Mouse (Mus musculus): ENCODE results near the gene Exoc2. TPM values are rescaled to one million over a fixed set of nuclear protein-coding genes. Genes with fewer than 3 reads are reported as not detected.

The Exoc2 gene
- total RNA-seq, 2 experiments from 2014 or later: 12.0 to 12.7 TPM

DNA sequence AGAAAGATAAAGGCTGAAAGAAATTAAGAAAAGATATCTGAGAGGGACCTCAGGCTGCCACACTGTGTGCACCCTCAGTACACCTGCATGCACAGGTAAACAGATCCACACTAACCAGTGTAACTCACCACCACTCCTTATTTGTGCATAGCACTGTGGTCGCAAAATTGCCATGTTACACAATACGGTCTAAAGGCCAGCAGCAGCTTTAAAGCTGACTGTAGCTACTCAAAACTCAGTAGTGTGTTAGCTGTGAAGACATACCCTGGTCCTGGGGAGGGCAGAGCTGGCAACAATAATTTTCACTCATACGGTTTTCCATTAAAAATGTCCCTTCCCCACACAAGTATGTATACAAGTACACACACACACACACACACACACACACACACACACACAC, 133.2 kb downstream of the Exoc2 start:
- no peak for DNase-seq
- intact Hi-C loops (cut with DNase I; ENCODE audit: low total_unique reads): no loop called here

DNA sequence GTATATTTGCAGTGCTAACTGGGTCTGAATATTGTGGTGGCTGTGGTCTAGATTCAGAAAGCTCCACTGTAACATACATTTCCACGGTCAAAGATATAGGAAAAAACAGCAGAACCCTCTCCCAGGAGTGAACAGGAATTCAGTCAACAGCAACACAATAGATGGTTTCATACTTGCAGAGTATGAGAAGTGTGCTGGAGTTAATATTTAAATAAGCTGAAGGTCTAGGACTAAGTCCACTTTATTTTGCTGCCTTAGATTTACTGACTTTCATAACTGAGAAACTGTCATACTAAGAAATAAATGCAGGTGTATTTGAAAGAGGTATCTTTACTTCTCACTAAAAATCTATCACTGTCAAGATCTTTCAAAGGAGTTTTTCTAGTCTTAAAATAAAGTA, 137.6 kb downstream of the Exoc2 start:
- intact Hi-C loops (cut with DNase I; ENCODE audit: low total_unique reads): no loop called here
- no peak for DNase-seq

DNA sequence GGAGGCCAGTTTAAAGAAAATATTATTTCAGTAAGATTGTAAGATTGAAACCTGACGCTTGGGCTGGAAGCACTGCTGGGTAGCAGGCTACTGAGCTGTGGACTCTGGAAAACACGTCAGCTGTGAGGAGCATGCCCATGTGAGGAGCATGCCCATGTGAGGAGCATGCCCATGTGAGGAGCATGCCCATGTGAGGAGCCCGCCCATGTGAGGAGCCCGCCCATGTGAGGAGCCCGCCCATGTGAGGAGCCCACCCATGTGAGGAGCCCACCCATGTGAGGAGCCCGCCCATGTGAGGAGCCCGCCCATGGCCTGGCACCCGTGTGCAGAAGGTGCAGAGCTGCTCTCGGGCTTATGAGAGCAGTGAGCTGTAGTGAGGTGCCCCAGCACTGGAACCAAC, 139.0 kb downstream of the Exoc2 start:
- intact Hi-C loops (cut with DNase I; ENCODE audit: low total_unique reads): no loop called here
- DNase-seq: no peak

DNA sequence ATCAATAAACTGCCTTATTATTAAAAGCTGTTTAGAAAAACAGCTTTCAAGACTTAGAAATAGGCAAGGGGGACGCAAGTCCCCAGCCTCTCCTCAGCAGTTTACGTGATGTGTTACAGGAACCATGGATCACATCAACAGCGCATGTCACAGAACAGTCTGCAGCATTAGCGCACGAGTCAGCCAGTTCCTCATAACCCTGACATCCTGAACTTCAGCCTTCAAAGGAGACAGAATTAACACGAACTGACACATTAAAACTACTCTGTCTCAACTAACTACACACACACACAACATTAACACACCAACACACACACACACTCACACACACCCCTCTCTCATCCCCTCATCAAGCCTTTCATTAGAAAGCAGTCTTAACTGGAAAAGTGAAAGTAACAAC, 139.5 kb downstream of the Exoc2 start:
- intact Hi-C loops (cut with DNase I; ENCODE audit: low total_unique reads): no loop called here
- no peak for DNase-seq

DNA sequence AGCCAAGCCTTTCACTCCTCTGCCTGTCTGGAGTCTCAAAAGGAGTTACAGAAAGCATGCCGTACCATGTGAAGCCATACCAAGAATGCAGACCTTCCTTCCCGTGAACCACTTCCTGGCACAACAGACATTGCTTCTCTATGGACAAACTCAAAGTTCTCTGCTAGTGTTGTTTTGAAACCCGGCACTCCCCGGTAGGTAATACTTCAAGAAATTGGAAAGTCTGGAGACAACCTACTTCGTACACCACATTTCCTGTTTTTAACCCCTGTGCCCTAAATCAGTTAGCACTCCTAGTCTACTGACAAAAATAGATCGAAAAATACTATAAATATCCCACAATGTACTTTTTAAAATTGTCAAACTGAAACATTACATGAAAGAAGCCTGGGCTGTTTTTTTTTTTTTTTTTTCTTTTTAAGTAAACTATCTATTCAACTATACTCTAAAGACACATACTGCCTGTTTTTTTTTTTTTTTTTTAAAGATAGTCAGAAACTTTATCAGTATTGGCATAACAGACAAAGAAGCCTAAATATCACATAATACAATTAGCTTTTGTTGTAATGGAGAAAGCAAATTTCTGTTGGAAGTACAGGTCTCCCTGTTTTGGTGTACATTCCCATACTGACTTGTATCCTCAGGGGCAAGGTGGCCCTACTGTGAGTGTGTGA, 140.3 kb downstream of the Exoc2 start:
- intact Hi-C loops (cut with DNase I; ENCODE audit: low total_unique reads): no loop called here
- DNase-seq: no peak

DNA sequence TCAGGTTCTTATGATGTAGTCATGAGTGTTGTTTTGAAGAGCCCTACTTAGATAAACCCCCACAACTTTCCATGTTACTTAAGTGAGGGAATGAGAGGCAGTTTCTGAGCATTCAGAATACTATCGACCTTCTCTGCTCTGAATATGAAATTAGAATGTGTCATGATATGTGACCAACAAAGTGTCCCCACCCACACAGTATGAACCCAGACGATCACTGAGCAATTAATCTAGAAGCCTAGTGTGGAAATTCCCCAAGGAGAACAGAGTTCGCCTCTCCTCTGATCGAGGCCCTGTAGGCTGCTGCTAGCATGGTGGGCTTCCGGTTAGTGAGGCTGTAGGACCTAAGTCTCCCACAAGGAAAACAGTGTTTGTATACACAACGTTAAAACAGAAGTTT, 142.5 kb downstream of the Exoc2 start:
- no peak for DNase-seq
- intact Hi-C loops (cut with DNase I; ENCODE audit: low total_unique reads): no loop called here

DNA sequence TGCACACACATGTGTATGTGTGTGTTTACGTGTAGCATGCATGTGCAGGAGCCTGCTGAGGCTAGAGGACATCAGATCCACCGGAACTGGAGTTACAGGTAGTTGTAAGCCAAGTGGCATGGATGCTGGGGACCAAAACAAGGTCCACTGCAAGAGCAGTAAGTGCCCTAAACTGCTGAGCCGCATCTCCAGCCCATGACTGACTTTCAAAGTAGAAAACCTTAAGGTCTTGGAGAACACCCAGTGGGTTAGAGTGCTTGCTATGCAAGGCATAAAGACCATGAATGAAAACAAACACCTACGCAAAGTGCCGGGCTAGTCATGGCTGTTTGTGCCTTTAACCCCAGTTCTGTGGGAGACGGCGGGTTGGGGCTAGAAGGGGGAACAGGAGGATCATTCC, 147.4 kb downstream of the Exoc2 start:
- no peak for DNase-seq
- intact Hi-C loops (cut with DNase I; ENCODE audit: low total_unique reads): no loop called here

DNA sequence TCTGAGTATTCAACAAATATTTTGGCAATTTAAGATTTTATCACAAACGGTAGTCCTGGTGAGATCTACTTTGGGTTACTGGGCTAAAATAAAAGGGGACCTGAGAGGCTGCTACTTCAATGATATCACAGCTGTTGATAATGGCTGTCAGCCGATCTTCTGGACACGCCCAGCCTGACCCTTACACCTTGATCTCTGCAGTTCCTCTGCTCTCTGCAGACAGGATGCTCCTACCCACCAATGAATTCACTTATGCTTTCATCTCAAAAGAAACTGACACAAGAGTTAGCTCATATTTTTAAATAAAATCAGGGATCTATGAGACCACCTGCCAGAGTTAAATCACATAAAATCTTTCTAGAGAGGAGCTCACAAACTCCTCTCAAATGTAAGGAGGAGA, 149.0 kb downstream of the Exoc2 start:
- intact Hi-C loops (cut with DNase I; ENCODE audit: low total_unique reads): no loop called here

DNA sequence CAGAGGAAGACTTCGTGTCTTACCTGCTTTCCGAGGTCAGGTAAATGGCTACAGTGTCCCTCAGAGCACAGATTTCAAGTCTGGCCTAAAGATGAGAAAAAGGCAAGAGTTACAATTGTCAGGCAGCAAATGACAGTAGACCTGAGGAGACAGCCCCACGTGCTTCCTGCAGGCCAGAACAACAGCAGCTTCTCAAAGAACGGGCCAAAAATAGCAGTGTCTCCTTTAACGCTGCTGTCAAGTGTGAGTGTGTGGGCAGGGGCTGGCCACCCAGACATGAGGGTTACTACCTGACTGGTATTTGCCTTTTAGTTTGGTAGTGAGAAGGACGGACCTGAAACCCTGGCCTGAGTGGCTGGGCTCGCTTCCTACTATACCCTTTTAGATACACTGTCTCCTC, 153.3 kb downstream of the Exoc2 start:
- intact Hi-C loops (cut with DNase I; ENCODE audit: low total_unique reads): no loop called here

More for the DNA sequence above, 149.0 kb downstream of the Exoc2 start:
- DNase-seq: no peak

DNA sequence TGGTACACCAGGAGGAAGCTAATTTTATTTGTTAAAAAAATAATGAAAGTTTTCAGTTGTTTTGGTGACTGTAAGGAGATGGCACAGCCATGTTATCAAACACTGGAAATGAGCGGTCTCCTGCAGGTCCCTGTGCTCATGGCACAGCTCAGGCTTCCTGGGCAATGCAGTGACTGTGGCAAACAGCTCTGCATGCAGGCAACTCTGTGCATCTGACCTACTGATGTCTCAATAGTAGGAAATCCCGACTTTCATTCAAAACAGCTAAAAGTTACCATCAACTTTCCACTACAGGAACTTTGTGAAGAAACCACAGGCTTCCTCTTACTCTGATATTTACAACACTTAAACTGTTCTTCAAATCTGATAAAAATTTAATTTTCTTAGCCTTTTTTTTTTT, 154.0 kb downstream of the Exoc2 start:
- DNase-seq: no peak
- intact Hi-C loops (cut with DNase I; ENCODE audit: low total_unique reads): no loop called here

More for the DNA sequence above, 153.3 kb downstream of the Exoc2 start:
- no peak for DNase-seq

DNA sequence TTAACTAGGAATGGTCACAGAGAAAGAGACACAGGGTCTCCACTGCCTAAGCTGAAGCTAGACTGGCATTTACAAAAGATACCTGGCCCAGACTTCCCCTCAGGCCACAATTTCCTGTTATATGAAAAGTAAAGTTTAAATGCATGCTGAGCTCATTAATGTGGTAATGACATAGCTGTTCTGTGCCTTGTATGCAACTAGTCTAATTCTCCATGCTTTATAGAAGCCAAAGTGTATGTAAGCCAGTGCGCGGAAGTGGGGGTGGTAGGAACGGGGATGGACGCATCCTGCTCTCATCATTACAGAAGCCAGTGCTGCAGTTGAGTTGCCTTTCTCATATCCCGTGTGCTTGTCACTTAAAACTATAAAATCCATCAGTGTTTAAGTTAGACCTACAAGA, 156.5 kb downstream of the Exoc2 start:
- no peak for DNase-seq

DNA sequence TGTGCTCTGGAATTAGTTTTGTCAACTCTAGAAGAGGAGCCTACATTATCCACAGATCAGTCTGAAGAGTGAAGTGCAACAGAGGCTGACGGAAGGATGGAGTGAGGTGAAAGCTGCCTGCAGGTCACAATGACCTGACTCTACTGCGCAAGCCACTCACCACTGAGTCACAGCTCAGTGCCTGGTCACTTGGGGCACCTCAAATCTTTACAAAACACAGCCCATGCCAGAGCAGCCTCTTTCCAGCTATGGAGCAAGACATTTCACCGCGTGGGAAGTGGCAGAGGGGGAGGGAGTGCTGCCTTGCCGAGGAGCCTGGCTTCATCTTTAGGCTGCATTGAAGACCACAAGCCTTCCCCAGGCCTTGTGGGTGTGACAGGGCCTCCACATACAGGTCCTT, 159.6 kb downstream of the Exoc2 start:
- no peak for DNase-seq
- intact Hi-C loops (cut with DNase I; ENCODE audit: low total_unique reads): no loop called here

More for the DNA sequence above, 156.5 kb downstream of the Exoc2 start:
- intact Hi-C loops (cut with DNase I; ENCODE audit: low total_unique reads): no loop called here

DNA sequence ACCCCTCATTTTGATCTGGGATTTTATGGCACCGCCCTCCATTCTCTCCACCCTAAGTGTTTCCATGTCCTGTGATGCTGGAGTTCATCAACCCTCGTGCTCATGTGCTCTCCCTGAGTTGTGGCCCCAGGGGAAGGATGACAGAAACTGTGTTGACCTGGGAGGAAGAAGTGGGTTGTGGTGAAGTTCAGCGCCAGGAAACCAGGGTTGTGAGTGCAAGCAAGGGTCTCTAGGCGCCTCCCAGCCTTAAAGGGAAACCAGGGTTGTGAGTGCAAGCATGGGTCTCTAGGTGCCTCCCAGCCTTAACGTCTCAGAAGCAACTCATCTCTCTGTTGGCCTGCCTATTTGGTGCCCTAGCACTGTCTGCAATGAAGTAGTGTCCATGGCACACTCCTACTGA, 160.4 kb downstream of the Exoc2 start:
- no peak for DNase-seq
- intact Hi-C loops (cut with DNase I; ENCODE audit: low total_unique reads): no loop called here

DNA sequence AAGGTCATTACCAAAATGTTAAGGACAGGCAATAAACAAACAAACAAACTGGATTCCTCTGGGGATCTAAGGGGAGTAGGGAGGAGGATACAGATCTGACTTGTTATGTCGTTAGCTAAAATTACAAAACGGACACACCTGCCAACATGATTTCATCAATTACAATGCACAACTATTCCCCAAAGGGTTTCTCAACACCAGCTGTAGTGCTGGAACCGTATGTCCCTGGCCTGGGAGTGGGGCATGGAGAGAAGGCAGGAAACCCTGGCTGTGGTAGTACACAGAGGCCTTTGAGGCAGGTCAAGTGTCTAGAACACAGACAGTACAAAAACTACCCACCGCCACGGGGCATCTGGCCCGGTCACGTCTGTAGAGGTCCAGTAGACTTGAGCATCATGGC, 164.7 kb downstream of the Exoc2 start:
- peak; percentile 15 for DNase-seq
- intact Hi-C loops (cut with DNase I; ENCODE audit: low total_unique reads): no loop called here

DNA sequence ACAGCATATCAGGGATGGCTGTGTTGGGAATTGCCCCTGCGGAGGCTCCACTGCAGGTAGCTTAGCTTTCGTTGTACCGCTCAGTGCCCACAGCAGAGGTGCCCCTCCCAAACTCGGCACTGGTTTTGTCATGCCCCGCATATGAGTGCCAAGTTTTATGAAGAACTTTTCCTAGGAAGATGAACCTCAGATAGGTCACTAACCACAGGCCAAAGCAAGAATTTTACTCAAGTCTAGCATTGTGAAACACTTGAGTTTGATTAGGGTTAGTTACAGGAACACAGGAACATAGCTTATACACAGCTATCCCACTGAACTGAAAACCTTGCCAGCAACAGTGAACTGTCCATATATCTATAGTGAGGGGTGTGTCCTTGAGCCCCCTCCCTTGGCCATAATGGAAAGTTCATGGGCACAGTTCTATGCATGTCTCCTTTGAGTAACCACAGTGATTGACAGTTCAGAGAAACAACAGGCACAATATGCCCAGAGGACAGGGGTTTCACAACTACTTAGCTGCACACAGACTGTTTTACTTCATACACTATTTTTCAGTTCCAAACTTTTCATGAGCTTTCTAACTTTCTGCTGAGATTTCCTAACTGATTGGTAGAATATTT, 171.4 kb downstream of the Exoc2 start:
- no peak for DNase-seq
- intact Hi-C loops (cut with DNase I; ENCODE audit: low total_unique reads): no loop called here

DNA sequence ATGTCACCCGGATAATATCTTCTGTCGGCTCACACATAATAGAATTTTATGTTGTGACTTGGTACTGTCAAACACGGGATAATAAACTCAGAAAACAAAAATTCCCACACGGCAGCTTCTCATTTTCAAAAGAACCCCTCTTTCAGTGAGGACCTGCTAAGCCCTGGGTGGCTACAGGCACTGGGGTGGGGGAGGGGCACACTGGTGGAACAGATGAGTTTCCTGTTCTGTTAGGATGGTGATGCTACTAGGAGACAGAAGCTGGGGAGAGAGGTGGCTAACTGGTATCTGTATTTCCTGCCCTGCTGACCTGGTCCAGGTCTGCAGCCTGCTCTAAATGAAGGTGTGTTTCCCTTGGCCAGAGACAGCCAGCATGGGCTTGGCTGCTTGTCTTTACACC, 172.0 kb downstream of the Exoc2 start:
- DNase-seq: no peak
- intact Hi-C loops (cut with DNase I; ENCODE audit: low total_unique reads): no loop called here

DNA sequence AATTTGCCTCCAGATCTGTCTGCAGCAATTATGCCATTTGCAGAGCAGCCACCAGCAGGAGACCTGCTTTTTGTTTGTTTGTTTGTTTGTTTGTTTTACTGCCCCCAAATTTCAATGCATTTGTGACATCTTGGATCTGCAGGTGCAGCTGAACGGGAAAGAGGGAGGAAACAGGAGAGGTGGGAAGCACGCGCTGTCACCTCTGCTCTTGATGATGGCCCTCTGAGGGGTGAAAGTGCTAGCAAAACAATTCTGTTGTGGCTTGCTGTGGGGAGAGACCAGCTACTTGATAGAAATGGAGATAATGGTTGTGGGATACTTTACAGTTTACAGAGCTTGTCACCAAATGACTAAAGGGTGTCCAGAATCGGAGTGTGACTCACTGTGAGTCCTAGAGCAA, 177.9 kb downstream of the Exoc2 start:
- intact Hi-C loops (cut with DNase I; ENCODE audit: low total_unique reads): no loop called here
- DNase-seq: no peak

DNA sequence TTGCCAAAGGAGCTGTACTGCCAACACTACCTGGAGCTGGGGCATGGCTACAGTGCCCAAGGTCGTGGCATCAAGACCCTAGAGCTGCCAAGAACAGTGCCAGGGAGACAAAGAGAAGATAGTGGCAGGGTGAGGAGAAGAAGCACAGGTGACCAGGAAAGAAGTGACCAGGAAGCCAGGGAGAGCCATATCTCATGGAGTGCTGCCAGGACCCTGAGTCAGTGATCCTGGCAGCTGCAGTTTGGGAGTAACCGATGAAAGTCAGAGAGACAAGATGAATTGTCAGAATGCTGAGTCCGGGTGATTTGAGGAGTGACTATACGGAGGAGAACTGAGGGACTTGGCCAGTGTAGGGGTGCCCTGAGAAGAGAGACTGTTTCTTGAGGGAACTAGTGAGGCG, 180.3 kb downstream of the Exoc2 start:
- no peak for DNase-seq
- intact Hi-C loops (cut with DNase I; ENCODE audit: low total_unique reads): no loop called here

DNA sequence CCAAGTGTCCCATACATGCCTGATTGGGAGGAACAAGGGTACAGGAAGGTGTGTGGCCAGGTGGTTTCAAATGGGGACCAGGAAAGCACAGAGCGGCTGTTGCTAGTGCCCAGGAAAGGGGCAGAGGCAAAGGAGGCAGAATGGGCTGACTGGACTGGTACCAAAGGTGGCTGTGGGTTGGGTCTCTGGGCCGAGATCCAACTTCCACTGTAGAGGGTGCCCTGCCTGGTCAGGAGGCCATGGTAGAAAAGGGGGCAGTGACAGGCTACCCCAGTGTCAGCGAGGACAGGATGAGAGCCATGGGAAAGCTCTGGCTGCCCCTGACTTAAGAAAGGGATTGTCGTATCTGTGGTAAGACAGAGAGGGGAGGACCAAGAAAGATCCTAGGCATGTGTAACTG, 180.7 kb downstream of the Exoc2 start:
- no peak for DNase-seq
- intact Hi-C loops (cut with DNase I; ENCODE audit: low total_unique reads): no loop called here

DNA sequence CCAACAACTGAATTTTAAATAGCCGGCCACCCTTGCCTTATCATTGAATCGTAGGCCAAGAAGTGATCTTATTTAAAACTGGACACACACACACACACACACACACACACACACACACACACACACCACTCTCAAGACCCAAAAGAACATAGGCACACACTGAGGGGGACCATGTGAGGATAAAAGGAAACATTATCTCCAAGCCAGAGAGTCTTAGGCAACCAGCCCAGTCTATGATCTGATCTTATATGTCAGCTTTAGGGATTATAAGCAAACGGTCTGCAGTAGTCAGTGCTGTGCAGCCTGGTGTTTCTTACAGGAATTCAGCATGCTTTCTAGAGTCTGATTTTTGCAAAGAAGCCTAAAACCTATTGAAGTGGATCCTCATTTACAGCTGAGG, 181.2 kb downstream of the Exoc2 start:
- DNase-seq: no peak
- intact Hi-C loops (cut with DNase I; ENCODE audit: low total_unique reads): no loop called here

DNA sequence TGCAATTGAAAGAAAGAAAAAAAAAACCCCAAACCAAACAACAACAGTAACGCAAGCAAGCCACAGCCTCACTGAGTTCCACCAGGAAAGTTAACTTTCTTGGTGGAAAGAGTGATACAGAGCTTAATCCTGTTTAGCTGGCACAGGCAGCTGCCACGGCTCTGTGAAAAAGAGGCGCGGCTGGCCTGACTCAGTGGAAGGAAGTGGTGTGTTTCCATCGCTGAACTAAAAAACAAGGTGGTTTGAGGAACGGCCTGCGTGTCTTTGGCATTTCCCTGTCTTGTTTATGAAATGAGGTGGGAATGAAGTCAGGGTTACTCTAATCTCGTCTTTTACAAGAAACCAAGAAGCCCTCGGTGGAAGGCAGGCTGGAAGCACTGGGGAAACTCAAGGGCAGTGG, 181.6 kb downstream of the Exoc2 start:
- no peak for DNase-seq
- intact Hi-C loops (cut with DNase I; ENCODE audit: low total_unique reads): no loop called here

DNA sequence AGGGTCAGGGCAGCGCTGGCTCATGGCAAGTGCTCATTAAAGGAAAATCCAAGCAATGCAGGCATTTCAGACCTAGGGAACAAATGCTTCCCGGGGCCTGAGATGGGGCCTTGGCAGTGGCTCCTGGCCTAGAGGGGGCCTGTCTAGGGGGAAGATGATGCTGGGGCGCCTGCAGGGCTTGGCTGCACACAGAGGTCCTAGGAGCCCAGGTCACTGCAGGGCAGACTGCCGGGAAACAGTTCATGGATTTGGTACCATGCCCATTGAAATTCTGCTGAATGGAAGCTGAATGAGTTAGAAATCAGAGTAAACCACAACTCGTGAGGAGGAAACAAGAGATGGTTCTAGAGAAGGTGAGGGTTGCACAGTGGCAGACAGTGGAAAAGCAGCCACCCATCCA, 183.9 kb downstream of the Exoc2 start:
- DNase-seq: peak; percentile 27
- intact Hi-C loops (cut with DNase I; ENCODE audit: low total_unique reads): no loop called here

Measured in gastrocnemius, postnatal 14 days (tissue).